Mouse (Mus musculus) right cerebral cortex, postnatal 4 days (tissue): Measurements from ENCODE around the gene Lsmem1.

Experiments used
- DNase-seq: peaks from one replicate; pipeline ENCODE4 v3.0.0-alpha.2; 2022

The Lsmem1 gene

GRCm38 (mm10) chr12:40134529-40134928 lies 64.8 kb downstream of the Lsmem1 start:
- DNase-seq = no peak

GRCm38 (mm10) chr12:40133573-40134271 lies 65.6 kb downstream of the Lsmem1 start, which contains the start of gene Scin:
Scin (minus strand) TSS chr12:40134228.
- peak; percentile 5 for DNase-seq

- DNase-seq = no peak
Measured at GRCm38 (mm10) chr12:40133194-40133572, 66.1 kb downstream of the Lsmem1 start.
